Mouse (Mus musculus) telencephalon, adult 2 months (tissue): Measurements from ENCODE around the gene Dnm3.

ENCODE experiments used
- DNase-seq: peaks from one replicate; pipeline ENCODE4 v3.0.0-alpha.2; 2011; ENCODE audit warnings: low read depth, low spot score

Gene Dnm3

DNA sequence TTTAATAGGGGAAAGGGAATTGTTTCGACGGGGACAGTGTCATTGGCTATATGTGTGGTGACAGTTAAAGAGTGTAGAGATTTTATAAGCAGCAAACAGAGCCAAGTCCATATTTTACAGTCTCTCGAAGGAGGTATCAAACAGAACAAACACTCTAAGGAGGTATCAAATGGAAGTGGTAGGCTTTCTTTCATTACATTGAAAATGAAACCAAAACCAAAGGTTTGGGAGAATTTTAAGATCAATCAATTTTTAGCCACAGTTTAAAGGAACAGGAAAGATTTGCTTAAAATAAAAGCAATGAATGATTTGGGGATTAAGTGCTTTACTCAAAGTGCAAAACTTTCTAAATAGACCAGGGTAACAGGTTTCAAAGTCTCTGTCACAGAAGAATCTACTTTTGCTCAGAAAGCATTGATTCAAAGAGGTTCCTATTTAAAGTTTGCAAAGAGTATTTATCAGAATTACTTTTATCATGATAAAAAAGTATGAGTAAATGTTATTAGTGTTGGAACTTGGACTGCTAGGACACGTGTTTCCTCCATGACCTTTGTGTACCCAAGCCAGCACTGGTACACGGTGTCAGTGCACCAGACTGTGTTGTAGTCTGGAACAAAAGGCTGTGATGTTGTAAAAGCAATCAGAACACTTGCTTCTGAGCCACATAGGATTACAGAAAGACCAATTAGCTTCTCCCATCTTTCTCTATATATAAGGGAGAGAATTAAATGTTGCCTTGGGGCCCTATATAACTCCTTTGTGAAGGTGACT, 526.6 kb downstream of the Dnm3 start:
- no peak for DNase-seq

DNA sequence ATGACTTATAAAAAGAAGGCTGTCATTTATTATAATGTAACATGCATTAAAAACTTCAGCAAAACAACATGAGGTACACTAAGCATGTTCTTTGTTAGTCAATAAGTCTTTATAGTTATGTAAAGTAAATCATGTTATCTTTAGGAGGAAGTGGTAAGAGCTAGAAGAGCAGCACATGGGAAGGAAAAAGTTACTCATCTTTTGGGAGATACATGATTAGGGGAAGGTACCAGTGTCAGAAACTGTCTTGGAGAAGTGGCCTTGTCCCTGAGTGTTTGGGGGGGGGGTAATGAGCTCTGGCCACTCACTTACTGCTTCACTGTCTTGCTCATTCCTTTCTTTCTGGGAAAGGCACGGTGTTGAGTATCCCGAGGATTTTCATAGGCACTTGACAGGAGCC, 535.8 kb downstream of the Dnm3 start:
- no peak for DNase-seq
